Mouse (Mus musculus) NIH3T3 (cell line): Measurements from ENCODE around the gene Mpp1.

ENCODE experiments used
- DNase-seq: peaks from one replicate; pipeline ENCODE4 v3.0.0-alpha.2; 2012; ENCODE audit warnings: low read depth

Mpp1 gene

DNA sequence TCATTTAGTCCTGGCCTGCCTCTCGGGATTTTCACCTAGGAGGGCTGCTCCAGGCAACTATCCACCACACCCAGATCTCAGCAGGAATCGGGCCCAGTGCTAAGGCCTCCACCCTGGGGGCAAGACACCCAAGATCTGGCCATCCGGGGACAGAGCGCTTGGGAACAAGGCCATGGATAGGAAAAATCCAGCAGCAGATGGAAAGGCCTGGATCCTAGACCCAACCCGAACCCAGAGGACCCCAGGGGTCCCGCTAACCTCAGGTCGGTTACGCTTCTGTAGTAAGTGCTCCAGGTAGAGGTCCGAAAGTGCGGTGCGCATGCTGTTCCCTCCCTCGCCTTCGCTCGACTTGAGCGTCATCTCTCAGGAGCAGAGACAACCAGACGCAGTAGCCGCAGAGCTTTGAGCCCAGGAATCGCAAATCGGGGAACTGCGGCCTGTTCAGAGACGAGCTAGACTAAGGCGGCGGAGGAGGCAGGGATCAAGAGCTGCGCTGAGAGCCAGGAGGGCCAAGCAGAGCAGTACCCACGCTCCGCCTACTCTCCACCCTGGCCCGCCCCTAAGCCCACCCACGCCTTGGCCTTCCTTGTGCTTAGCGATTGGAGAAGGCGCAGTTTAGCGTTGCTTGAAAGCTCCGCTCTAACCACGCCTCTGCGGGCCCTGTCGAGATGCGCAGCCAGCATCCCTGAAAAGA, at the start of gene Mpp1:
Gene Mpp1 (minus strand): TSS at position 550 of the 694 bp plus-strand sequence.
- DNase-seq, result peak; percentile 93

DNA sequence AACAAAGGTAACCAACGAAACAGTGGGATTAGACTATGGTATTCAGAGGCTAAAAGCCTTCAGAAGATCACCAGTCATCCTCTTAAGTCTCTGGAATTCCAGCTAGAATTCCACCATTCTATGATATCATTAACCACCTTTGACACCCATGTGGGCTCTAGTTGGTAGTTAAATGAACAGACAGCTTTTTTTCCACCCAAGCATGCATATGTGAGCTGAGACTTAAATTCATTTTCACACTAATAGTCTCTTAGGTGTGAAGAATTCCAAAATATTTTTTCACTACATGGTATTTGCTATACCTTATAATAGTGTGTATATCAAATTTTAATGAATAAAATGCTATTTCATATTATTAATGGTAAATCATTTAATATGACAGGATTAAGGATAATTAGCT, 32.9 kb upstream of the Mpp1 start, which contains the start of gene Smim9:
Gene Smim9 (minus strand): TSS at position 101 of the 400 bp plus-strand sequence.
- no peak for DNase-seq

DNA sequence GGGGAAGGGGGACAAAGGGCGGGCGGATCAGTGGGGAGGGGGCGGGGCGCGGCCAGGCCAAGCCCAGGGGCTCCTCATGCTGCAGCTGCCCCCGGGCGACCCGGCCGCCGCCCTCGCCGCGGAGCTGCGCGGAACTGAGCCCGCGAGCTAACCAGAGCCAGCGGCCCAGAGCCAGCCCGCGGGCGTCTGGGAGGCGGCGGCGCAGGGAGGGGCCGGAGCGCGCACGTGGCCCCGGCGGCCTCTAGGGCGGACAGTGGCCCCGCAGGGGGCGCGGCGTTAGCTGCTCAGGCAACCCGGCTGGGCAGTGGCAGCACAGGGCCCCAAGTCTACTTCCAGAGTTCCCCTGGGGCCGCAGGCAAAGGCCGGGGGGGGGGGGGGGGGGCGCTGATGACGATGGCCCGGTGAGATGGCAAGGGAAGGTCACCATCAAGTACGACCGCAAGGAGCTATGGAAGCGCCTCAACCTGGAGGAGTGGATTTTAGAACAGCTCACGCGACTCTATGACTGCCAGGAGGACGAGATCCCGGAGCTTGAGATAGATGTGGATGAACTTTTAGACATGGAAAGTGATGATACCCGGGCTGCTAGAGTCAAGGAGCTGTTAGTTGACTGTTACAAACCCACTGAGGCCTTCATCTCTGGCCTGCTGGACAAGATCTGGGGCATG, 24.9 kb upstream of the Mpp1 start:
- no peak for DNase-seq

DNA sequence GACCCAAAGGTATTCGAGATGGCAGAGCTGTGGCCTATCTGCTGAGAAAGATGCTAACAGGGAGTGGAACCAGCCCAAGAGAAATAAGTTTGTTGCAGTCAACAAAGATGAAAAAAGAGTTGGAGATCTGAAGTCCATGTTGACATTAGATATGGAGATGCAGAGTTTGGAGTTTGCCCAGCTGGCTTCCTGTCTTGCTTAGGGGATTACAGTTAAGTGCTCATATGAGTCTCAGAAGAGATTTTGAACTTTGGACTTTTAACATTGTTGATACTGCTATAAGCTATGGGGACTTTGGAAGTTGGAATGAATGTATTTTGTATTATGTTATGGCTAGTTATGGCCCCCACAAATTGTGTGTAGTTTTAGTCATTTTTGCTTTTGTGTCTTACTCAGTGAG, 21.4 kb upstream of the Mpp1 start:
- DNase-seq, result no peak

DNA sequence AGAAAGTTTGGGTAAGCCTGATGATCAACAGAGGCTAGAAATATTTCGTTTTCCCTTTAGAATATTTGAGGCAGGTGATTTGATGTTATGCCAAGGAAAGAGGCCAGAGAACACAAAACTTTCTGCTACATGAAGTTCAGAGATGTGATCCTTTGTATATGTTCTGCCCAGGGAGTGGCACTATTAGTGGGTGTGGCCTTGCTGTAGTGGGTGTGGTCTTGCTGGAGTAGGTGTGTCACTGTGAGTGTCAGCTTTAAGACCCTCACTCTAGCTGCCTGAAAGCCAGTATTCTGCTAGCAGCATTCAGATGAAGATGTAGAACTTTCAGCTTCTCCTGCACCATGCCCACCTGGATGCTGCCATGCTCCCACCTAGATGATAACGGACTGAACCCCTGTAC, 19.5 kb upstream of the Mpp1 start:
- no peak for DNase-seq

DNA sequence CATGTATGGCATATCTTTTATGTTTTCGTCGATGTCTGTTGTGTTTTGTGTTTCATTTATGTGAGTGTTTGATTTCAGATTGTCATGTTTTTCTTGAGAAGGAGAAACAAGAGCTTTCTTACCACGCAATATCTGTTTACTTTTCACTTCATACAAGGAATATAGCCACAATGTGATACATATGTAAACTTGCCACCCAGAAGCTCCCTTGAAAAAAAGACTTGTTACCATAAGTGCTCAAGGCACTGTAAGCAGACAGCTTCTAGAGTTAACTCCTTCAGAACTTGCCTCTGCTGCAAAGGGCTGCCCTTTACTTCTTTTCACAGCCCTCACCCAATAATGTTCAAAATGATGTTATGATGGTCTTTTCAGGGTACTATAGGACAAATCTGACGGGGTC, 17.6 kb upstream of the Mpp1 start:
- no peak for DNase-seq

DNA sequence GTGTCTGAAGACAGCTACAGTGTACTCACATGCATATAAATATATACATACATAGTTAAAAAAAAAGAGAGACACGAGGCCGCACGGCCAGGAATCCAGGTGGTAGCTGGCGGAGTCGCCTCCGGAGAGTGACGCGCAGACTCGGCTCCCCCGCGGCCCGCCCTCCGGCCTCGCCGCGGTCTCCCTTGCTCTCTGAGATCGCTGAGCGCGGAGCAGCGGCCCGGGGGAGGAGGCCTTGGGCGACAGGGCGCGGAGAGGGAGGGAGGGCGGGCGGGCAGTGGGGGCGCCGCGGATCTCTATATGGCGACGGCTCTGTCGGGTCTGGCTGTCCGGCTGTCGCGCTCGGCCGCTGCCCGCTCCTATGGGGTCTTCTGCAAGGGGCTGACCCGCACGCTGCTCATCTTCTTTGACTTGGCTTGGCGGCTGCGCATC, 12.3 kb upstream of the Mpp1 start:
- DNase-seq, result peak; percentile 4

DNA sequence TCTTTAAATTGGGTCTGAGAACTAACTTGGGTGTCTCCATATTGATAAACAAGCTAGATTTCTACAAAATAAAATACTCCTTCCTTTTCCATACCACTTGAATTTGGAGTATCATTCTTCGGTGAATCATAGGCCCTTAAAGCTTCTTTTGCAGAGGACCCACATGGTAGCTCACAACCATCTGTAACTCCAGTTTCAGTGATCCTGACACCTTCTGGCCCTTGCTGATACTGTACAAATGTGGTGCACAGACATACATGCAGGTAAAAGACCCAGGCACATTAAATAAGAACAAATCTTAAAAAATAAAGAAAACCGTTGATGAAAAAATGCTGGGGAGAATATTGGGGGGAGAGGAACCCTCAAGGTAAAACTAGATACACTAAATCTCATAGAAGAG, 7.4 kb upstream of the Mpp1 start:
- no peak for DNase-seq

DNA sequence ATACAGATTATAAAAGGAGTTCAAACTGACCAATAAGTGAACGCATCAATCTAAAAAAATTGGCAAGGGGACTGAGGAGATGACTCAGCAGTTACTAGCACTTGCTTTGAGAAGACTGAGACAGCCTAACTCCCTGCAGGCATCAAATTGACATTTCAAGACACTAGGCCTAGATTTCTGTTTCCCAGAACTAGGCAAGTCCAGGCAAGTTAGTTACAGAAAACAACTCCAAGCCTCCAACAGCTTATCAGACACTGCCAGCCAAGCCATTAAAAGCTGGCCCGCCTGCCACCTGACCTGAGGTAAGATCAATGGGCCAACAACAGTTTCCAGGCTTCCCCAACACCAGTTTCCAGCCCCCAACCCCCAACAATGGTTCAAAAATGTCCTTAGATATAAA, 6.9 kb upstream of the Mpp1 start:
- peak; percentile 49 for DNase-seq

DNA sequence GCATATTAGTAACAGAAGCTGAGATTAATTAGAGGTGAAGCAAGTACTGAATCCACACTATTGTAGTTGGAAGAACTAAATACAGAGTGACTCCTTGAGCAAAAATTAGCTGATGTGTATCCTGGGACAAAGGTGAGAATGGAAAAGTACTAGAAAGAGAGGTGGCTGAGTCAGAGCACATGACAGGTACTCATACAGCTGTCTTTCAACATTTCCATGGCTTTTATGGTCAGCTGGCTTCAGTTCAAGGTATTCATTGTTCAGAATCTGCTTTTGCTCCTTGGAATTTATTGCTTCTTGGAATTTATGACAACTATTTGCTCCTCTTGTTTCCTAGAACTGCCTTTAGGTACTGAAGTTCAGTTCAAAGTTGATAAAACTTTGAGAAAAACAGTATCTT, 6.1 kb upstream of the Mpp1 start:
- peak; percentile 11 for DNase-seq

DNA sequence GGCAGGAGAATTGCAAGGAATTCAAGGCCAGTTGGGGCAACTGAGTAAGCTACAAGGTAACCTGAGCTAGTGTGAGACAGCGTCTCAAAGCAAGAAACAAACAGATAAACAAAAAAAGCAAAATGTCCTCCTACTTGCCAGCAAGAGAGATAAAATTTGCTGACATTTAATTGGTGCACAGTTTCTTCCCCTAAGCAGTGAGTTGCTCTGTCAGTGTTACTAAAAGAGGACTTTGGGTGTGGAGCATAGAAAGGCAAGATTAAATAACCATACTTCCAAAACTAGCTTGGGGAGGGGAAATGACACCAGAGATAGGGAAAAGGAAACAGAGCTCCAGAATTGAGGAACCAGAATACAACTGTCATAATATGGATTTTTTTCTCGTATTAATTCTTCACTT, 1.3 kb downstream of the Mpp1 start:
- DNase-seq, result no peak

DNA sequence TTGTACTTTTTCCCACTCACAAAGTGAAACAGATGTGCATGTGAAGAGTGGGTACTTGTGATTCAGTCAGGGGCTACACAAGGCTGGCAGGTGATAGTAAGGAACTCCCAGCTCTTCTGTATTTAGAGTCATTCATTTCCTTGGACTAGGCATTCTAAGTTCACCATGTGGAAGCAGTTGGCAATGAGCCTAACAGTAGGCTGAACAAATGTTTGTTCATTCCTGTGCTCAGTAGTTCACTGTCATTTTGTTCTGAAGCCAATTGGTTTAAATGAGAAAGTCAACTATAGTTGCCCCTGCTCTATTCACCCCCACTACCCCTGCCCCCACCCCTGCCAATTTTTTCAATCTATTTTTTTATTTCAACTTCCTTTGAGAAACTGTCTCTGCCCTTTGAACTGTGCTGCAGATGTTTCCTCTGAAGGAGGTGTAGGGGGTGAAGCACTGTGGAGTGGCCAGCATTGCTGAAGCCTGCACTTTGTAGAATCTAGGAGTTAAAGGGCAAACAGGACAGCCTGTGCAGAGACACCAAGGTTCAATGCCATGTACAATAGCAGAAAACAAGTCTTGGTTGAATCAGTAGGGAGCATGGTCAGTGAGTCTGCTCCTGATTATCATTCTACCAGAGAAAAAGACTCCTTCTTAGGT, 2.4 kb downstream of the Mpp1 start:
- peak; percentile 5 for DNase-seq

DNA sequence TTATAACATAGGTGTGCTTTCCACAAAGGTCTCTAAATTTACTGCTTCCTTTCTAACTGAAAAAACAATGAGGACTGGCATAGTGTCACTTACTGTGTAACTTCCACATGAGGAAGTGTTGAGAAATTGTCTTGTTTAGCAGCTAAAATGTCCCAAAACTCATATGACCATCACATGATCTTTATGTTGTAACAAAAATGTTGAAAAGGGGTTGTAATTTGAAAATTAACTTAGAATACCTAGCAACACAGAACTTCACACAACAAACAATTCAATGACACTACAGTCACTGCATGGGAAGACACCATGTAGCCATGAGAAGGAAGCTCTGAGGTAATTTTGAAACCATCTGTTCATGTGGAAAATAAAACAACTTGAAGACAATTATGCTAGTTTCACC, 3.9 kb downstream of the Mpp1 start:
- DNase-seq, result no peak

DNA sequence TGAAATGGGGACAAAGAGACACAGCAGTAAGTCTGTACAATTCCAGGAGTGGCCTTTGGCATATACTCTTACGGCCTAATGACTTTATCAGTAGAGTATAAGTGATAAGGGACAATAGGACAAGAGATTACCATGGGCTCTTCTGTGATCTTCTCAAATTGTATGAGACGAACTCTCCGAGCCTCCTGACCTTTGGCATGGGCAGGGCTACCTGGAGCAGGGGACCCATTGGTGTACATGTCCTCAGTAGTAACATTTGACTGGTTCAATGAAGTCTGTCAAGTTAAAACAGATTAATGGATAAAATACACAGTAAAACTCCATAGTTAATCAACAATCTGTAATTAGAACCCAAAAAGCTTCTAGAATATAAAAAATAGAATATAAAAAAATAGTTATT, 5.2 kb downstream of the Mpp1 start:
- no peak for DNase-seq

DNA sequence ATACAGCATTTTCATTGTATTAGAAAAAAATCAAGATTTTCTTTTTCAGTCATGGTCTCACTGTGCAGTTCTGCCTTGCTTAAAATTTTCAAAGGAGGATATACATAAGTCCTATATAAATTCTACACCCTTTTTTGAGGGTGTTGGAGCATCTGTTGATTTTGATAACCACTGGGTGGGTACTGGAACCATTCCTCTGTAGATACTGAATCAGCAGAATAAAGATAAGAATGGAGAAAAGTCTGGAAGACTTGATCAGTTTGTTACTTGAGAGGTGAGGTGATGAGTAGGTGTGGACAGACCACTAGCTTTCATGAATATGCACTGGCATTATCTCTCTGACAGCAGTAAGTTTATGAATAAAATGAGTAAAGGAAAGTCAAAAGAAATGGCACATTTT, 15.3 kb downstream of the Mpp1 start:
- no peak for DNase-seq

DNA sequence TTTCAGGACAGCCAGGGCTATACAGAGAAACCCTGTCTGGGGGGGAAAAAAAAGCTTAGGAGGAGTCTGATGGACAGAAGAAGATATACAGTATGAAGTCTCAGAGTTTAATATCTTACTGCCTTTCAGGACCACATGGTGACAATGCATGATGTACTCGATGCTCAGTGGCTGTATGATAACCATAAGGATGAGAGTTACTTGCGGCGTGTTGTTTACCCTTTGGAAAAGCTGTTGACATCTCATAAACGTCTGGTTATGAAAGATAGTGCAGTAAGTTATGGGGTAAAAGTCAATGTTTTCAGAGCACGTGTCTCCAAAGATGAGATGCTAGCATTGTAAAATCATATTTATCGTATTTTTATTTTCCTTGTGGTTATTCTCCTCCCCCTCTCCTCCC, 28.5 kb downstream of the Mpp1 start:
- DNase-seq, result no peak

DNA sequence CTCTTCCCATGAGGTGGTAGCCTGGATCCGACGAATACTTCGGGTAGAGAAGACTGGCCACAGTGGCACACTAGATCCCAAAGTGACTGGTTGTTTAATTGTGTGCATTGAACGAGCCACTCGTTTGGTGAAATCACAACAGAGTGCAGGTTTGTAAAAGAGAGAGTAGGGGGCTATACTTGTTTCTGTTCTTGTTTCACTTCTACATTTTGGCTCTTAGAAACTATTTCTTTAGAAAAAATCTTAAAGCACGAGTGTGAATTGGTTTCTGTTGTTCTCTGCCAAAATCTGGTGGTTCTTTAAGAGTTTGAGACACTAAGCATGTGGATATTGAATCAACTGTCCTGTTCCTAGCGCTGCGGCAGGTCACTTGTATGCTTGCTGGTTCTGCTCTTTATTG, 32.0 kb downstream of the Mpp1 start:
- no peak for DNase-seq

DNA sequence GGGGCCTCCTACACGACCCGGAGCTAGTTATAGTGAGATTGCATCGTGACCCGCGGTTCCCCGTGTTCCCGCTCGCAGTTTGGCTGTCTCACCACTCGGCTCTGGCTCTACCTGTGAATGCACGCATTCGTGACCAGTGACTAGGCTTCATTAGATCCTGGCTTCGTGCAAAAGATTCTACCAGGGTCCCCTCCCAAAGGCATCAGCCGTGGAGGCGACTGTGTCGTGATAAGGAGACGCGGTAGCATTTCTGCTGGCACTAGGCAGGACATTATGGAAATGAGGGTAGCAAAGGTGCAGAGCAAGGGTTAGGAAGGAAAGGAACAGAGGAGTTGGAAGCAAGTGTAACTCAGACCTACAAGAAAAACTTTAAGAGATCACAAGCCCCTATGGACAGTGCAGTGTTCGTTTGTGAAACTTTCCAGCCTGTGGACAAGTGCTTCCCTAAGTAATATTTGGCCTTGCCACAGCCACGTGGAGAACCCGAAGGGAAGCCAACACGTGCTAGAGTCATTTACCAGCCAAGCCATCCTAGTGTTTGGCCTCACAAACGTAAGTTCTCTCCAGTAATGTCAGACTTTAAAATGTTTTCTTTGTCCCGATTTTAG, 34.5 kb downstream of the Mpp1 start:
- peak; percentile 32 for DNase-seq

DNA sequence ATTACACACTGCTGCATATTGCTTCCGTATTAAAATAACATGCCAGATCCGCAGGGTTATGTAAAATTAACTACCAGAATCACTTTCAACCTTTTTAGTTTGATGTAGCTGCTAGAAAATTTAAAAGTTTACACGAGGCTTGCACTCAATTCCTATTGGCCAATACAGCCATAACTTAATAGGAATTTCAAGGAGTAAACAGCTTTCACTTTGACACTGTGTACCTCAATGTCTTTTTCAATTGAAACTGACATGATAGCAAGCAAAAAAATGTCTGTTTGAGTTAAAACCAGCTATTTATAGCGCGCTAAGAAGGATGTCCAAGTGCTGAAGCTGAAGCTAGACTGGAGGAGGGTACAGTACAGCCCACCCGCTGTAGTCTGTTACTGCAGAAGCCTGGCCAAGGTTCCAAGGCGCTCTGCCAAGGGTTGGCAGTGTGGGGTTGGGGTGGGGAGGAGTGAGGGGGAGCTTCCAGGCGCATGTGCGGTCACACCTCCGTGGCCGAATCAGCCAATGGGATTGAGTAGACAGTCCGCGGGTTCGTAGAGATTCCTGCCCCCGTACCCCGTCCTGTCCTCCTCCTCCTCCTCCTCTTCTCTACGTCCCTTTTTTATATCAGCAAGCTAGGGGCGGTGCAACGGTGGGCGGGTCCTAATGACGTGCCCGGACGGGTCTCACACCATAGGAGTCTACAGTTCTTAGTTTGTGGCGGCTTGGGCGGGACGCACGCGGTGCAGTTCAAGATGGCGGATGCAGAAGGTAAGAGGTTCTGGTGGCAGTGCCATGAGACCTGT, 35.2 kb downstream of the Mpp1 start, which contains the start of gene Dkc1:
Gene Dkc1 (plus strand): TSS at position 486 of the 794 bp plus-strand sequence.
- peak; percentile 93 for DNase-seq

DNA sequence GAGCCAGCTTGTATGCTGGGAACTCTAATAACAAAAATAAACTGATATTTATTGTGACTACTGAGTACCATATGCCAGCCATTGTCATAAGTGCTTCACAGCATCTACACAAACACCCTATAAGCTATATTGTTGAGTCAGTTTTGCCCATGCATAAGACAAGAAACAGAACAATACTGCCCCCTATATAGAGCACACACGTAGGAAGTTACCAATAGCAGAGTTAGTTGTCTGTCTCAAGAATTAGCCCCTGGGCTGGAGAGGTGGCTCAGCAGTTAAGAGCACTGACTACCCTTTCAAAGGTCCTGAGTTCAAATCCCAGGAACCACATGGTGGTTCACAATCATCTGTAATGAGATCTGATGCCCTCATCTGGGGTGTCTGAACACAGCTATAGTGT, 45.2 kb downstream of the Mpp1 start:
- DNase-seq, result peak; percentile 20

DNA sequence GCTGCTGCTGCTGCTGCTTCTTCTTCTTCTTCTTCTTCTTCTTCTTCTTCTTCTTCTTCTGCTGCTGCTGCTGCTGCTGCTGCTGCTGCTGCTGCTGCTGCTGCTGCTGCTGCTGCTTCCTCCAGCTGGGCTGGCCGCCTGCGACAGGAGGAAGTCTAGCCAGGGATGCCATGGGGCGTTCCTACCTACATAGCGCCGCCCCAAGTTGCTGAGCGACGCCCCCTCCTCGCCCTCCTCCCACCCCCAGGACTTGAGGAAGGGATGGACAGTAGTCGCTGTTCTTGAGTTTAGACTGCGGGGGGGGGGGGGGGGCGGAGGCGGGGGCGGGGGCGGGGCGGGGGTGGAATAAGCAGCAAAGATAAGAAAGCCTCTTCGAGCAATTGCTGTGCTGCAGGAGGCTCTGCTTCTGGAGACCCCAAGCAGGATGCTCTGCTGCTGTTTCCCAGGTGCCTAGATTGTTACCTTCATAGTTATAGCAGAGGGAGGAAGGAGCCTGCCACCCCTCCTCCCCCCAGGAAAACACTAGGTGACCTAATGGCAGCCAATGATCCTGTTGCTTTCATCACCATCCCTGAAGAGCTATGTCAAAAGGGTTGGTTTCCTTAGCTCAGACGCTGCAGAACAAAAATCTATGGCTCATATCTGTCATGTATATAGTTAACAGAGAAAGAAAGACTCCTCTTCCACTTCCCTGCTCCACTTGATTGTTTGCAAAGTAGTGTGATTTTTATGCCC, 45.9 kb downstream of the Mpp1 start, which contains the start of gene Gab3:
Gene Gab3 (minus strand): TSS at position 685 of the 735 bp plus-strand sequence.
- DNase-seq, result peak; percentile 62
